Mouse (Mus musculus) CH12.LX (cell line): ENCODE results near the gene Zbtb1.

Experiments
- BHLHE40 ChIP-seq: IDR thresholded peaks from 2 replicates; pipeline ENCODE4 v1.6.1; 2011; ENCODE audit warnings: mild to moderate bottlenecking, low read depth, low read length, improper control_type of control experiment
- CTCF ChIP-seq, 2 experiments: IDR thresholded peaks in 1 of 2; conservative IDR thresholded peaks in 1 of 2; 2 replicates each; pipeline ENCODE4 v1.5.1; 2011 to 2012; ENCODE audit warnings: low read depth in 2 of 2, low read length in 2 of 2, improper control_type of control experiment in 1 of 2, inconsistent platforms in 1 of 2, mild to moderate bottlenecking in 1 of 2, moderate library complexity in 1 of 2
- JUN ChIP-seq: IDR thresholded peaks from 2 replicates; pipeline ENCODE4 v1.6.1; 2011; ENCODE audit warnings: low read depth, mild to moderate bottlenecking, low read length, improper control_type of control experiment, moderate library complexity; ENCODE audit not compliant: insufficient read depth
- TBP ChIP-seq: conservative IDR thresholded peaks from 2 replicates; pipeline ENCODE4 v1.6.1; 2011; ENCODE audit warnings: low read depth, low read length, improper control_type of control experiment
- TCF12 ChIP-seq: IDR thresholded peaks from 2 replicates; pipeline ENCODE4 v1.6.1; 2014; ENCODE audit warnings: low read depth, mild to moderate bottlenecking, inconsistent platforms, low read length, improper control_type of control experiment
- ZMIZ1 ChIP-seq: IDR thresholded peaks from 2 replicates; pipeline ENCODE4 v1.6.1; 2012; ENCODE audit warnings: low read depth, mild to moderate bottlenecking, inconsistent platforms, low read length, improper control_type of control experiment

GRCm38 (mm10) chr12:76333688-76334087 lies 36.4 kb upstream of the Zbtb1 start:
- TF ChIP-seq TCF12 (no peak), CTCF (conservative IDR thresholded peaks at IDR 0.05 in 1 of 2, IDR thresholded peaks at IDR 0.05 in 1 of 2; ENCODE audit: low read depth in 2 of 2, low read length in 2 of 2) (no peak), BHLHE40 (no peak), ZMIZ1 (no peak), TBP (no peak), JUN (no peak)
